Mouse (Mus musculus): ENCODE measurements at regions not wholly inside any gene's neighbourhood (a gene's known extent, or its start where the extent isn't known, plus 50 kb on each side); places are given as distances from the start of the nearest gene placed in this dataset.

DNA sequence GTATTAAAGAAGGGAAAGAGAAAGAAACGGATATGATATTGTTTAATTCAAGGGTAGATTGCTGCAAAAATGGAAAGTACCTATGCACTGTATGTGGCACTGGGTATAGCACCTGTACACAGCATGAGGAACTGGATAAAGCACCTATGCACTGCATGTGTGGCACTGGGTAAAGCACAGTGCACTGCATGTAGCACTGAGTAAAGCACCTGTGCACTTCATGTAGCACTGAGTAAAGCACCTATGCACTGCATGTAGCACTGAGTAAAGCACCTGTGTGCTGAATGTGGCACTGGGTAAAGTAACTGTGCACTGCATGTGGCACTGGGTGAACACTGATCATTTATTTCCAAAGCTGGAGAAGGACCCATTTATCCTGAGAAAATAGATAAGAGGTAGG, 280.2 kb upstream of the Fam49a start:
- no peak for DNase-seq

DNA sequence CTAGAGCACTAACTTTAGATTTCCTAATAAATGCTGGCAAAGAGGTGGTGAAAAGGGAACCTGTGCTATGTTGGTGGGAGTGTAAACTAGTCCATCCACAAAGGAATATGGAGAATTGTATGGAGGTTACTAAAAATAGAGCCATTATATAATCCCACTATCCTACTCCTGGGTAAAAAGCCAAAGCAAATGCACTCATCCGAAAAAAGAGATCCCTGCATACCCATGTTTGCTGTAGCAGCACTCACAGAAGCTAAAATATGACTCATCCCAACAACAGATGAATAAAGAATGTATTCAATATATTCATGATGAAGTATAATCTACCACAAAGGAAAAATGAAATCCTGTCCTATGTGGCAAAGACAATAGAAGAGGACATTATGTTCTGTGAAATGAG, 268.4 kb upstream of the Fam49a start:
- no peak for DNase-seq

DNA sequence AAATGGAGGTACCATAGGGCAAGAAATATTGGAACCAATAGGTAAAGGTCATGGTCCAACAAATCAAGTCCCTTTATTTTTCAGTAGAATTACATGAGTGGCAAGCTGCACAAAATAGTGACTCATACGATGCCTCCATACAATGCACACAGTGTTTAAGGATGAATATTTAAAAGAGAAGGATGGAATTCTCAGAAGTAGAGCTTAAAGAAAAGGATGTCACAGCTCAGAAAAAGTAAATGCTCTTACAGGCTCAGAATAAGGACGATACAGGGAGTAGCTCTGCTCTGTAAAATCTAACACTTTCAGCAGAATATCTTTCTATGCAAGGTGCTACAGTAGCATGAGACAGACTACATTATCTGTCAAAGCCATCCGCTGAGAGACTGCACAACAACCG, 262.7 kb upstream of the Fam49a start:
- no peak for DNase-seq

DNA sequence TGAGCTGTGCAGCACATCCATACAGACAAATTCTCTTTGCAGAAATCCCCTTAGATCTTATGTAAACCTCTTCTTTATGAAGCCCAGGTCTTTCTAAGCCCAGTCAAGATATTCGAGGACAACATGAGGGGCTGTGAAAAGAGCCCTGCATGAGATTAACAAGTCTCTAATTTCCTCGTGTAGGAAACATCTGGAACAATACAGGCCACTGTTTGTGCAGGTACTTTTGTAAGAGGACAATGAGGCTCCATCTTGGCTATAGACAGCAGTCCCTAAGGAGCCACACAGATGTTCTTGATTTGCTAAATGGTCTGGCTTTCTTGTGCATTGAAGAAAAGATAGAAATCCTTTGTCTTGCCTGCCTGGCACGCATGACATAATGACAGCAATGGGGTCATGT, 259.5 kb upstream of the Fam49a start:
- no peak for DNase-seq

DNA sequence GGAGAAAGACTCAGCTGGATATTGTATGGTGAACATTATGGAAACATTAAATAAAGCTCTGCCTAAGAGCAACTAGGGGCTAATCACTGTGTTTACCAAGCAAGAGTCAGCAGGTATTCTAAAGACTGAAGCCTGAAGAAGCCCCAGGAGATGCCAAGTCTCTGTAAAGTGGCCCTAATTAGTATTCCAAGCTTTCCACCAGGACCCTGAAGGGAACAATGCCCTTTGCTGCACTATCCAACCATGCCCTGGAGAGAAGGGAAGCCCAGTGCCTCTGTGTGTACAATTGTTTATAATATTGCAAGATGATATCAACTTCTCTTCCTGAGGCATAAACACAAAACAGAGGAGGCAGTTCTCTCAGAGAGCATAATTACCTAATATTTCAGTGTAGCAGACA, 251.3 kb upstream of the Fam49a start:
- DNase-seq = no peak

DNA sequence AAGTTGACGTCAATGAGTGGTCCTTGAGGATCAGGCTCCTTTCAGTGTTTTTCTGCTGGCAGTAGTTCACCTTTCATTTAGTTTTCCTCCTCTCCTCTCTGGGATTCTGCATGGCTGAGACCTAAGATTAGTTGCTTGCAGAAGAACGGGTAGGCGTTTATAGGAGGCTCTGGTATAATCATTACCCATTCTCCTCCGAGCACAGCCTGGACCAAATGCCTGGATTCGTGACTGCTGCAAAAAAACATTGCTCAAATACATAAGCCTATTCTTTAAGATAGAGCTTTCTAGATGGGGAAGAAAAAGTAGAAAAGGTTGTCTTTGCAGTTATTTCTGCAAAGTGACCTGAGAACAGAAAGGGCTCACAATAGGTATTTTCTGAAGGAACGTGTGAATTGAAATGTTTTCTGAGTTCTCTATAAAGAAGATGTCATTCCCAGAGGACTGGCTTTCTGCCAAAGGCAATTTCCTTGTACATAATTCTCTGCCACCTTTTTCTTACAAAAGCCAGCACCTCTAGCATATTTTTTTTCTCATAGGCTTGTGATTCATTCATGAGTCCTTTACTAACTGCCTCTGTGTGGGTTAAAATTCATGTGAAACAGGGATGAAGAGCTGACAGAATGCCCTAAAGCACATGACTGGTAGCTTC, 238.0 kb upstream of the Fam49a start:
- no peak for DNase-seq

DNA sequence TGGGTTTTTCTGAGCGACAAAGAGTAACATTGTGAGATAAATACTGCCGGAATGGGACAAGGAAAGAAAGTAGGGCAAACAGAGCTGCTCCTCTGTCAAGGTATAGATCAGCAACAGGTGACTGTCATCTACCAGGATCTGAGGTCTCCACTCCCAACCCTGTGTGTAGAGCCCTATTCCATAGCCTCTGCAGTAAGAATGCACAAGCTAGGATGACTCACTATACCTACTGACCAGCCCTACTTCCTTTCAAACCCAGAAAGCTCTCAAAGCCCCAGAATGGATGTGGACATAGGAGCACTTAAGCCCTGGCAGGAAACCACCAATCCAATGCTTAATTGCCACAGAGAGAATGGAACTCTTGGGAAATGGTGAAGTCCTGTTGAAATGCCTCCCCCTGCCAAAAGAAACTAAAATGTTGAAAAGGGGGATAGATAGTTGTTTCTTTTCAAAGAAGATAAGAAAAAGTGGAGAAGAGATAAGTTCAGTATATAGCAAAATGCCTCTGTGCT, 231.8 kb upstream of the Fam49a start:
- peak; percentile 6 for DNase-seq

DNA sequence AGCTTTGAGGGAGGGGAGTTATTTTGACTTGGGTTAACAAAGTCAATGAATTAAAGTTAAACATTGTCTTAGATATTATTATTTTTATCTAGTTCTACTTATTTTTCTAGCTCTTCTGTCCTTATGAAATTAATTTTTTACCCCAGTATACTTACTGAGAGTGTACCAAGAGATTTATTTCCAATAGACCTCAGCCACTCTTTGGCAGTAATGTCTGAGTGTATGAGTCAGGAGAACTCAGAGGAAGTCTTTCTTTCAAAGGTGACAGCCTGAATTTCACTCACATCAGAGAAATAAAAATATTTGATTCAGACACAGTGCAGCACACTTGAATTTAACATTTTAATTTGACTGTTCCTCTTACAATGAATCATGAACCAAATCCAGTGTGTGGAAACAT, 227.4 kb upstream of the Fam49a start:
- no peak for DNase-seq

DNA sequence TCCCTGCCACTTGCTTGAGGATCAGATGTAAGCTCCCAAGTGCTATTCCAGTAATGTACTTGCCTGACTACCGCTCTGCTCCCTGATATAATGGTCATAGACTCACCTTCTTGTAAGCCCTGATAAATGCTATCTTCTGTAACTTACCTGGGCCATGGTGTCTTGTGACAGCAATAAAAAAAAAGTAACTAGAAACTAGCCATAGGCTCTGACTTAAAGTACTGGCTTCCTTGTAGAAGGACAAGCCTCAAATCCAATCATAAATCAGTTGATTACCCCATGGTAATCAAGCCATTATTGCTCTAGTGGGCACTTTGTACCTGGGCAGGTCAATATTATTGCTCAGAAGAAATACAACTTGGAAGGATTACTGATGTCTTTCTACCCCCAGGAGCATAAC, 222.7 kb upstream of the Fam49a start:
- DNase-seq = no peak

DNA sequence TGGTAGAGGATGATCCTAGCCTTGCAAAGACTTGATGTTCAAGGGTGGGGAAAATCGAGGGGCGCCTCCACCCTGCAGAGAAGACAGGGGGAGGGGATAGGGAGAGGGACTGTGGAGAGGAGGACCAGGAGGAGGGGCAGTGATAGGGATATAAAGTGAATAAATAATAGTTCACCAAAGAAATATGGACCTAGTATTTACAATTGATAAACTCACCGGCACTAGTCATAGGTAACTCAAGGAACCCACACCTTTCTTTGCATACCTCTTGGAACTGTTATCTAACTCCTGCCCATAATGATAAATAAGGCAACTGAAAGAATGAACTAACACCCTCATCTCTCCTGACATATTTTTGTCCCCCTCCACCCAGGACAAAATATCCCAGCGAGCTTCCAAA, 199.7 kb upstream of the Fam49a start:
- no peak for DNase-seq

DNA sequence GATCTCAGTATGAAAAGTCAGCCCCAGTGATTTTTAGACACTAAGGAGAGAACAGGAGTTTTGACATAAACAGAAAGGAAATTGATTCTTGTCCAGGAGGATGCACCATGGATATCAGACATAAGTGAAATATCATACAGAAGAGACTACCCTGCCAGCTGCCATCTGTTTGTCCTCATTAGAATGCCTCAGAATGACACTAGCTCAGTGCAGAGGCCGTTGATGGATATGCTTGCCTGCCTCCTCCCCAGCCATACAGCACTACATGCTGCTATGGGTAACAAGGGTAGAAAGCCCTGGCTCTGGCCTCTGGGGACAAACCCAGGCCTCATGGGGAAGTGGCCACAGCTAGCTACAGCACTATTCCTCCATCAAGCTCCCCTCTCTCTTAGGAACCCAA, 198.0 kb upstream of the Fam49a start:
- DNase-seq = no peak

DNA sequence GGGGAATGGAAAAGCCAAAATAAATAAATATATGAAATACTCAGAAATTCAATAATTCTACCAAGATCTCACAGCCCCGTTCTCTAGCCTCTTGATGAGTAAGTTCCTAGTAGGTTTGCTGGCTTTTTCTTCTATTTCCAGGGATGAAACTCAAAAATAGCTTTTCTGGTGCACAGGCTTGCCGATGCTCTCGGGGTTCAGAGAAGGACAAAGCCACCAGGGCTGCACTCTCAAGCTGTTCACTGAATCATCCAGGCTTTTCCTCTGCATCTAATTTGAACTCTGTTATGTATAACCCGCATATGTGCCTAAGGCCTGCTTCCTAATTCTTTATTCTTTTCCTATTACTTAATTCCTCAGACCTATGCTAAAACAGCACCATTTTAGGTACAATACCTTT, 197.5 kb upstream of the Fam49a start:
- no peak for DNase-seq

DNA sequence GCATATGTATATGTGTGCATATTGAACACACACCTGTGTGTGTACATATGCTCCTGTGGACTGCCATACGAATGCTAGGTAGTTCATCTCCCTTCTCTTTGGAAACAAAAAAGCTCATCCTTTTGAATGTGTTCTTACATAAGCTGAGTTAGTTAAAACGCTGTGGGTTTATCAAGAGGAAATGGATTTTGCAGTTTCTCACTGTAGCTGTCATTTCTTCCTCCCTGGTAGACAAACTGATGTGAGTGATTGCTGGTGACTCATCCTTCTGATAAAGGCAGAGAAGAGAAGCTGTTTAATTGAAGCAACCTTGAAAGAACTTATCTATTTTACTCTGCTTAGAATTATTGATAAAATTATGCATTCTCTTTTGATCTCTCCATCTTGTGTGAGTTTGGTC, 173.6 kb upstream of the Fam49a start:
- no peak for DNase-seq

Measured in adrenal gland, postnatal 14 days (tissue).